In the genomic region with DNA sequence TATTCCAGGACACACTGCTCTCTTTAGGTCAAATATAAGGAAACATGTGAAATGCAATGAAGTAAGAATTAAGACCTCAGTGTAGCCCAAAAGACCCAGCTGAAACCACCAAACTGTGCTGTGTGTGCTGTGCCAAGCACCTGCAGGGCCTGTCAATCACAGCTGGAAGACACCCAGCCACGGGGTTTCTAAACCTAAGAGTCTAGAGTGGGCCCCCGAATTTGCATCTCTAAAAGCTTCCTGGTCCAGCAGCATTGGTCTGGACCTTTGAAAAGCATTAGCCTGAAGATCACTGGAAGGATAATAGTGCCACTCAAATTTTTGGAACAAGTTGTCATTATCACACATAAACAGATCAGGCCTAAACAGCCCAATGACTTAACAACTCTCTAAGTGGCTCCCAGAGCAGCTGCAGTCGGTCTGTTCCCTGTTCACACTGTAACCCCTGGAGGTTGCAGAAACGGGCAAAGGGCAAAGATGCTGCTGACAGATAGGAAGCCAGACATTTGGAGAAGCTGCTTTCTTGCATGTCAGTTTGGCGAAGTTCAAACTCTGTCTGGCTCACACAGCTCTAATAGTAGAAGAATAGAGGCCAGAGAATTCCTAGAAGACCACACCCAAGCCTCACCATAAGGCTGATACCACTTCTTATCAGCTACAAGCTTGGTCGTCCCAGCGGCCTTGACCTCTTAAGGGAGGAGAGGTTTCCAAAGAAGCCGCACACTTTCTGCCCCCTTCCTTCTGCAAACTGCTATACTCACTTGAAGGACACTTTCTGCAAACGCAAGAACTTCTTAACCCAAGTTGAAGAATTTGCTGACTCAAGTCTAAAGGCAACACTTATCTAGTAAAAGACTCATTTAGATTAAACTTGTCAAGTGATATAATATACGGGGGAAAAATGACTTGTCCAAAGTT, we compare ENCODE assay signal across 9 mouse cellular contexts. TPM values are rescaled to one million over a fixed set of nuclear protein-coding genes. Genes with fewer than 3 reads are reported as not detected.
DNase-seq lines count a peak whose midpoint lies in the region; ATAC-seq and TF ChIP-seq lines count a peak whose summit lies in the region.
"Had no signal": no experiment of that assay in that cellular context is flagged by ENCODE, and none has a peak within 500 bp of the region (broad histone marks: within the 10 kb centered on the region; RNA-seq: fewer than 3 reads in every experiment).

No protein-coding gene starts in this region.

- H3K36me3 ChIP-seq in lung, embryonic 14.5 days (ENCODE audit: insufficient read depth) = no peaks in the 10 kb centered on the region
- H3K36me3 ChIP-seq in embryonic facial prominence, embryonic 10.5 days (replicated peaks) = no peaks in the 10 kb centered on the region

- H3K9me3 ChIP-seq in lung, embryonic 14.5 days (ENCODE audit: low read depth, low read length) = no peaks in the 10 kb centered on the region
- H3K9me3 ChIP-seq in embryonic facial prominence, embryonic 10.5 days = no peaks in the 10 kb centered on the region

- no peak for DNase-seq in lung, embryonic 14.5 days
- DNase-seq in lung, postnatal 25 days (ENCODE audit: low spot score) = no peak
- peak; percentile 30 to 43 for DNase-seq in heart, postnatal 10 days
- DNase-seq in lung, postnatal 10 days = peak; percentile 54
- peak; percentile 46 to 60 for DNase-seq in thymus, adult 18-20 months
- no peak for DNase-seq in embryonic facial prominence, embryonic 10.5 days (ENCODE audit: low spot score)
- no peak for DNase-seq in left cerebral cortex, postnatal 25 days (ENCODE audit: low spot score in 2 of 2)
- DNase-seq in embryo, embryonic 10 days (ENCODE audit: low spot score) = no peak

- H3K27me3 ChIP-seq in lung, embryonic 14.5 days (ENCODE audit: insufficient read depth, low read length) = peaks cover 7% of the 10 kb centered on the region; the same call in 1 of the 2 replicates
- H3K27me3 ChIP-seq in embryonic facial prominence, embryonic 10.5 days (replicated peaks; ENCODE audit: low read depth, poor library complexity, severe bottlenecking) = peaks cover 55% of the 10 kb centered on the region

- no peak for TF ChIP-seq CTCF in lung, embryonic 14.5 days (IDR thresholded peaks at IDR 0.05; ENCODE audit: low read depth)

- no peak for ATAC-seq in lung, embryonic 14.5 days (ENCODE audit: insufficient read depth)

- peaks cover 6% of the 10 kb centered on the region; the same call in 1 of the 2 replicates for H3K4me1 ChIP-seq in lung, embryonic 14.5 days (ENCODE audit: insufficient read depth)
- H3K4me1 ChIP-seq in embryonic facial prominence, embryonic 10.5 days = peaks cover 28% of the 10 kb centered on the region

- no peak overlapping the region for H3K27ac ChIP-seq in lung, embryonic 14.5 days (ENCODE audit: low read depth)
- no peak overlapping the region for H3K27ac ChIP-seq in embryonic facial prominence, embryonic 10.5 days (replicated peaks)

- H3K4me3 ChIP-seq in lung, embryonic 14.5 days (ENCODE audit: low read depth, low read length) = no peak overlapping the region
- no peak overlapping the region for H3K4me3 ChIP-seq in embryonic facial prominence, embryonic 10.5 days

- H3K9ac ChIP-seq in lung, embryonic 14.5 days = no peak overlapping the region

- 39% methylated on average over 10 of the region's 10 CpGs for WGBS in lung, embryonic 14.5 days
- 58% methylated on average over 10 of the region's 10 CpGs for WGBS in embryonic facial prominence, embryonic 10.5 days

- H3K4me2 ChIP-seq in lung, embryonic 14.5 days = peak overlapping the region; percentile 16; the same call in 1 of the 2 replicates

- intact Hi-C loops in heart, postnatal 10 days (cut with DNase I) = no loop called here
- intact Hi-C loops in left cerebral cortex, postnatal 25 days (cut with DNase I) = no loop called here

RNA-seq across cellular contexts. Expression of a gene that starts 2.5 kb away (rescaled TPM):
- polyA plus RNA-seq in lung, embryonic 14.5 days (2014; fragmentation: Nextera tagmentation; extraction: Ambion mirVana) = 5.3 and 5.9 TPM in 2 replicates
- 10 to 100 TPM; 66.8 to 68.2 TPM for total RNA-seq in heart, postnatal 10 days (2021)
- polyA plus RNA-seq in embryonic facial prominence, embryonic 10.5 days (2016; fragmentation: Nextera tagmentation; extraction: Ambion mirVana) = 7.8 and 9.3 TPM in 2 replicates
- 10 to 100 TPM; 16.5 to 20.4 TPM for total RNA-seq in left cerebral cortex, postnatal 25 days (2021)

RNA-seq across cellular contexts. Expression of a gene that starts 23.4 kb away (rescaled TPM):
- polyA plus RNA-seq in lung, embryonic 14.5 days (2014; fragmentation: Nextera tagmentation; extraction: Ambion mirVana) = not detected in 2 replicates
- total RNA-seq in heart, postnatal 10 days (2021) = not detected
- polyA plus RNA-seq in embryonic facial prominence, embryonic 10.5 days (2016; fragmentation: Nextera tagmentation; extraction: Ambion mirVana) = 0.04 and 0.23 TPM in 2 replicates
- total RNA-seq in left cerebral cortex, postnatal 25 days (2021) = not detected
- total RNA-seq: heart, postnatal 14 days had no signal

RNA-seq across cellular contexts. Expression of a gene that starts 57.4 kb away (rescaled TPM):
- polyA plus RNA-seq in lung, embryonic 14.5 days (2014; fragmentation: Nextera tagmentation; extraction: Ambion mirVana) = 48.2 and 51.0 TPM in 2 replicates
- total RNA-seq in heart, postnatal 10 days (2021) = 10 to 100 TPM; 45.6 to 62.8 TPM
- 27.9 and 31.5 TPM in 2 replicates for polyA plus RNA-seq in embryonic facial prominence, embryonic 10.5 days (2016; fragmentation: Nextera tagmentation; extraction: Ambion mirVana)
- 10 to 100 TPM; 54.3 to 57.0 TPM for total RNA-seq in left cerebral cortex, postnatal 25 days (2021)

Comparison
In these comparisons a context has a peak if more than half of its experiments do, and no peak if none do; other contexts are left out.
1. DNase-seq: peak in heart, postnatal 10 days (2 of 2), lung, postnatal 10 days (single experiment) and thymus, adult 18-20 months (2 of 2); none in lung, embryonic 14.5 days (single experiment), lung, postnatal 25 days (single experiment), embryonic facial prominence, embryonic 10.5 days (single experiment), left cerebral cortex, postnatal 25 days (0 of 2) and embryo, embryonic 10 days (single experiment).